Mouse (Mus musculus): ENCODE measurements around the gene Rap1gap. TPM values are rescaled to one million over a fixed set of nuclear protein-coding genes. Genes with fewer than 3 reads are reported as not detected.

Rap1gap gene
- polyA plus RNA-seq, 1 experiment from 2014 or later, result 4.4 TPM

- WGBS, result 73% methylated on average over 6 of the region's 6 CpGs
- DNase-seq (ENCODE audit: low spot score), result no peak
Observed at GRCm38 (mm10) chr4:137700960-137701359, 36.4 kb downstream of the Rap1gap start.

DNA sequence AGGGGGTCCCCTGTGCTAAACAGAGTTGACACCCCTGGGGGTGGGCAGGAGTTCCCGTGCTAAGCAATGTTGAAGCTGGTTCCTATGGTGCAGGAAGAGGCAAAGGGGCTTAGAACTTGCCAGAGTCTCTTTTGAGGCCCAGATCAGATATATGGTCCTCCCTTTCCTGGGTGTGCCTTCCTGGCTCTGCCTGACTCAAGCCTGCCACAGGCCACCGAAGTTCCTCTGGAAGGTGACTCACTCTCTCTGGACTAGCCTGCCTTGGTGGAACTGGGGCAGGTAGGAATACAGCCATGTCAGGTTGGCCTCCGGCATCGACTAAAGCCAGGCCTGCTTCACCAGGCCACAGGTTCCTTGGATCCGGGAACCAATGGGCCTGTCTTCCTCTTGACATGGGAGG lies 38.6 kb downstream of the Rap1gap start:
- ATAC-seq (replicated peaks; ENCODE audit: low FRiP score) (no peak), DNase-seq (ENCODE audit: low spot score) (no peak)
- no peaks in the 10 kb centered on the region for H3K27me3 ChIP-seq (ENCODE audit: control insufficient read depth, insufficient read depth, low read length)
- H3K27ac ChIP-seq (ENCODE audit: low read depth, low read length), result no peak overlapping the region
- H3K9ac ChIP-seq (ENCODE audit: low read length), result no peak overlapping the region
- no peak overlapping the region for H3K4me3 ChIP-seq (ENCODE audit: low read depth, low read length)
- H3K36me3 ChIP-seq (ENCODE audit: control insufficient read depth, insufficient read depth, low read length), result no peaks in the 10 kb centered on the region
- no peak overlapping the region for H3K4me2 ChIP-seq (ENCODE audit: low read depth, low read length, severe bottlenecking)
- 92% methylated on average over 5 of the region's 5 CpGs for WGBS
- H3K4me1 ChIP-seq (replicated peaks; ENCODE audit: control insufficient read depth, insufficient read depth, low read length), result peaks cover 9% of the 10 kb centered on the region
- H3K9me3 ChIP-seq (ENCODE audit: control insufficient read depth, low read length), result no peaks in the 10 kb centered on the region

More at GRCm38 (mm10) chr4:137700960-137701359, 36.4 kb downstream of the Rap1gap start:
- no peaks in the 10 kb centered on the region for H3K9me3 ChIP-seq (ENCODE audit: control insufficient read depth, low read length)
- no peak overlapping the region for H3K27ac ChIP-seq (ENCODE audit: low read depth, low read length)
- no peaks in the 10 kb centered on the region for H3K27me3 ChIP-seq (ENCODE audit: control insufficient read depth, insufficient read depth, low read length)
- no peak for ATAC-seq (replicated peaks; ENCODE audit: low FRiP score)
- H3K9ac ChIP-seq (ENCODE audit: low read length), result no peak overlapping the region
- no peak overlapping the region for H3K4me3 ChIP-seq (ENCODE audit: low read depth, low read length)
- H3K36me3 ChIP-seq (ENCODE audit: control insufficient read depth, insufficient read depth, low read length), result no peaks in the 10 kb centered on the region
- H3K4me2 ChIP-seq (ENCODE audit: low read depth, low read length, severe bottlenecking), result no peak overlapping the region
- no peaks in the 10 kb centered on the region; the same call in 1 of the 2 replicates for H3K4me1 ChIP-seq (replicated peaks; ENCODE audit: control insufficient read depth, insufficient read depth, low read length)

DNA sequence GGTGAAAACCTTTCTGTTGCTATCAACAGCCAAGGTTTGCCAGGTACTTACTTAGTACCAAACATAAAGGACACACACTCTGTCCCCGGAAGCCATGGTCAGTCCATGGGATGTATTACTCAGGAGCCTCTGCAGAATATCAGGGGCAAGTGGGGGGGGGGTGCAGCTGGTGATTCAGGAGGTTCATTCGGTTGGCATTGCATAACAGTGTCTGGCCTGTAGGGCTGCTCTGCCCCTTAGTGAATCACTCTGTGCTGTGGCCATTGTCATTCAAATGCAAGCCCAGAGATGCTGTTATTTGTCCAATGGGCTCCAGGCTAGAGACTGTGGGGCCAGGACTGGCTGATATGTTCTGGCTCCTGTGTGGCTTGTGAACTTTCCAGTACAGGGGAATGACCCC lies 40.0 kb downstream of the Rap1gap start:
- DNase-seq (ENCODE audit: low spot score) (no peak), ATAC-seq (replicated peaks; ENCODE audit: low FRiP score) (no peak)
- Histone ChIP-seq H3K27ac (ENCODE audit: low read depth, low read length) (no peak overlapping the region), H3K4me2 (ENCODE audit: low read depth, low read length, severe bottlenecking) (no peak overlapping the region), H3K36me3 (ENCODE audit: control insufficient read depth, insufficient read depth, low read length) (no peaks in the 10 kb centered on the region), H3K4me1 (replicated peaks; ENCODE audit: control insufficient read depth, insufficient read depth, low read length) (peaks cover 9% of the 10 kb centered on the region), H3K9me3 (ENCODE audit: control insufficient read depth, low read length) (no peaks in the 10 kb centered on the region), H3K9ac (ENCODE audit: low read length) (no peak overlapping the region), H3K27me3 (ENCODE audit: control insufficient read depth, insufficient read depth, low read length) (0 out of 2 replicates have a peak, but pooled peaks cover 2% of the 10 kb centered on the region), H3K4me3 (ENCODE audit: low read depth, low read length) (no peak overlapping the region)
- WGBS, result 46% methylated on average over 2 of the region's 2 CpGs

DNA sequence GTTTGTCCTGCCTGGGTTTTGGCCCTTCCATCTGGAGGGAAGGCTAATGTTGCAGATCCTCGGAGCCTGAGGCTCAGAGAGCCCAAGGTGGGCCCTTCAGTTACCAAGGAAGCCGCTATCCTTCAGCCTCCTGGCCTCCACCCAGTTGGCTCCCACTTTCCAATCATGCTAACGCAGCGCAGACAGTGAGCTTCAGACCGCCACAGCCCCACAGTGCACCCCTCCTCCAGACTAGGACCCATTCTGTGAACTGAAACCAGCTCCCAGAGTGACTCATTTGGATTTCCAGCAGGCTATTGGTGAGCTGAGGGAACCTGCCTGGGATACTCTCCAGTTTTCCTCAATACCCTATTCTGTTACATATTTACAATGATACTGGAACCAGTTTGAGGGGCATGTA lies 40.9 kb downstream of the Rap1gap start:
- Histone ChIP-seq H3K36me3 (ENCODE audit: control insufficient read depth, insufficient read depth, low read length) (no peaks in the 10 kb centered on the region), H3K27me3 (ENCODE audit: control insufficient read depth, insufficient read depth, low read length) (0 out of 2 replicates have a peak, but pooled peaks cover 2% of the 10 kb centered on the region), H3K4me3 (ENCODE audit: low read depth, low read length) (no peak overlapping the region), H3K9me3 (ENCODE audit: control insufficient read depth, low read length) (no peaks in the 10 kb centered on the region), H3K9ac (ENCODE audit: low read length) (no peak overlapping the region), H3K4me1 (replicated peaks; ENCODE audit: control insufficient read depth, insufficient read depth, low read length) (peaks cover 9% of the 10 kb centered on the region), H3K27ac (ENCODE audit: low read depth, low read length) (no peak overlapping the region), H3K4me2 (ENCODE audit: low read depth, low read length, severe bottlenecking) (no peak overlapping the region)
- ATAC-seq (replicated peaks; ENCODE audit: low FRiP score) (no peak), DNase-seq (ENCODE audit: low spot score) (no peak)
- 81% methylated on average over 5 of the region's 5 CpGs for WGBS

DNA sequence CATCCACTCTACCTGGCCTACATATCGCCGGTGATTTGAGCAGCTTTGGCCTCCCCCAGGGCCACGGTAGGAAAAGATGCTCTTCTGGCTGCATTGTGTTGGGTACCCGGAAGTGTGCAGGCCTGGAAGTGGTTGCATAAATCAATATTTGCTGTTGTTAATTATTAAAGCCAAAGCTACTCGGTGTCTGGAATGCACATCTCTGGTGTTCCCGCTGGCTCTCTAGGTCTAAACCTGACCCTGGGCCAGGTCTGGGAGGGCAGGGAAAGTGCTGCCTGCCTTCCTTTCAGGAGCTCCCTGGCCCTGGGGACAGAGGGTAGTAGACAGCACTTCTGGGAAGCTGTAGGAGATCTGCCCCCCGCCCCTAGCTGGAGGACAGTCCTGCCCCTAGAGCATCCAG lies 42.0 kb downstream of the Rap1gap start:
- H3K4me1 ChIP-seq (replicated peaks; ENCODE audit: control insufficient read depth, insufficient read depth, low read length), result peaks cover 9% of the 10 kb centered on the region
- no peaks in the 10 kb centered on the region for H3K9me3 ChIP-seq (ENCODE audit: control insufficient read depth, low read length)
- no peaks in the 10 kb centered on the region for H3K36me3 ChIP-seq (ENCODE audit: control insufficient read depth, insufficient read depth, low read length)
- H3K27me3 ChIP-seq (ENCODE audit: control insufficient read depth, insufficient read depth, low read length), result 0 out of 2 replicates have a peak, but pooled peaks cover 2% of the 10 kb centered on the region
- peak overlapping the region; percentile 6; the same call in 1 of the 2 replicates for H3K9ac ChIP-seq (ENCODE audit: low read length)
- 81% methylated on average over 7 of the region's 7 CpGs for WGBS
- no peak for DNase-seq (ENCODE audit: low spot score)
- ATAC-seq (replicated peaks; ENCODE audit: low FRiP score), result no peak
- no peak overlapping the region for H3K4me3 ChIP-seq (ENCODE audit: low read depth, low read length)
- no peak overlapping the region for H3K27ac ChIP-seq (ENCODE audit: low read depth, low read length)
- peak overlapping the region; percentile 80; the same call in 1 of the 2 replicates for H3K4me2 ChIP-seq (ENCODE audit: low read depth, low read length, severe bottlenecking)

- H3K9ac ChIP-seq (ENCODE audit: low read length), result peak overlapping the region; percentile 68
- no peaks in the 10 kb centered on the region for H3K9me3 ChIP-seq (ENCODE audit: control insufficient read depth, low read length)
- WGBS, result 5% methylated on average over 43 of the region's 52 CpGs
- 0 out of 2 replicates have a peak, but pooled peaks cover 2% of the 10 kb centered on the region for H3K27me3 ChIP-seq (ENCODE audit: control insufficient read depth, insufficient read depth, low read length)
- peak; percentile 89 for ATAC-seq (replicated peaks; ENCODE audit: low FRiP score)
- peak overlapping the region; percentile 80 for H3K4me2 ChIP-seq (ENCODE audit: low read depth, low read length, severe bottlenecking)
- no peaks in the 10 kb centered on the region for H3K36me3 ChIP-seq (ENCODE audit: control insufficient read depth, insufficient read depth, low read length)
- DNase-seq (ENCODE audit: low spot score), result peak; percentile 98
- H3K4me3 ChIP-seq (ENCODE audit: low read depth, low read length), result peak overlapping the region; percentile 52
- peaks cover 9% of the 10 kb centered on the region for H3K4me1 ChIP-seq (replicated peaks; ENCODE audit: control insufficient read depth, insufficient read depth, low read length)
- no peak overlapping the region for H3K27ac ChIP-seq (ENCODE audit: low read depth, low read length)
Observed at GRCm38 (mm10) chr4:137707216-137707990, 42.9 kb downstream of the Rap1gap start.

DNA sequence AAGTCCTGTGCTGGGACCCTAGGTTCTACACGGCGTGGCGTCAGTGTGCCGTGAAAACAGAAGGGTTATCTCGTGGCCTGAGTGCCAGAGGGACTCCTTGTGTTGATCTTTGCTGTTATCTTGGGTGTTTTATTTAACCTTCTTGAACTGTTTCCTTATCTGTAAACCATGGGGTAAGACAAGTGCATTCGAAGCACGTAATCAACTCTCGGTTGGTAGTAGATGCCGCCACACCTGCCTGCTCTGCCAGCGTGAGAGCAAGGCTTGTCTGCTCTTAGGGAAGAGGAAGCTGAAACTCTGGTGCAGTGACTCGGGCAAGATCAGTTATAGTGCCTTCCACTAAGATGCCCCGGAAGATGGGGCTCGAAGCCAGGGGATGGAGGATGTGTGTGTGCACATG lies 48.4 kb downstream of the Rap1gap start:
- no peak overlapping the region for H3K4me3 ChIP-seq (ENCODE audit: low read depth, low read length)
- H3K36me3 ChIP-seq (ENCODE audit: control insufficient read depth, insufficient read depth, low read length), result no peaks in the 10 kb centered on the region
- no peaks in the 10 kb centered on the region for H3K9me3 ChIP-seq (ENCODE audit: control insufficient read depth, low read length)
- H3K4me2 ChIP-seq (ENCODE audit: low read depth, low read length, severe bottlenecking), result no peak overlapping the region
- no peak for DNase-seq (ENCODE audit: low spot score)
- H3K27ac ChIP-seq (ENCODE audit: low read depth, low read length), result no peak overlapping the region
- no peaks in the 10 kb centered on the region; the same call in 1 of the 2 replicates for H3K4me1 ChIP-seq (replicated peaks; ENCODE audit: control insufficient read depth, insufficient read depth, low read length)
- H3K9ac ChIP-seq (ENCODE audit: low read length), result no peak overlapping the region
- H3K27me3 ChIP-seq (ENCODE audit: control insufficient read depth, insufficient read depth, low read length), result 0 out of 2 replicates have a peak, but pooled peaks cover 2% of the 10 kb centered on the region
- WGBS, result 91% methylated on average over 13 of the region's 13 CpGs
- no peak for ATAC-seq (replicated peaks; ENCODE audit: low FRiP score)

GRCm38 (mm10) chr4:137714020-137714624 lies 49.6 kb downstream of the Rap1gap start:
- no peak for DNase-seq (ENCODE audit: low spot score)
- H3K27me3 ChIP-seq (ENCODE audit: control insufficient read depth, insufficient read depth, low read length), result no peaks in the 10 kb centered on the region
- no peak overlapping the region for H3K27ac ChIP-seq (ENCODE audit: low read depth, low read length)

More at GRCm38 (mm10) chr4:137714020-137714624, 49.6 kb downstream of the Rap1gap start:
- no peak for ATAC-seq (replicated peaks; ENCODE audit: low FRiP score)
- 32% methylated on average over 8 of the region's 8 CpGs for WGBS
- H3K4me1 ChIP-seq (replicated peaks; ENCODE audit: control insufficient read depth, insufficient read depth, low read length), result peaks cover 5% of the 10 kb centered on the region
- no peak overlapping the region for H3K4me2 ChIP-seq (ENCODE audit: low read depth, low read length, severe bottlenecking)
- H3K36me3 ChIP-seq (ENCODE audit: control insufficient read depth, insufficient read depth, low read length), result no peaks in the 10 kb centered on the region
- no peak overlapping the region for H3K9ac ChIP-seq (ENCODE audit: low read length)
- no peak overlapping the region for H3K4me3 ChIP-seq (ENCODE audit: low read depth, low read length)
- H3K9me3 ChIP-seq (ENCODE audit: control insufficient read depth, low read length), result no peaks in the 10 kb centered on the region
